Mouse (Mus musculus) stomach, postnatal 0 days (tissue): ENCODE data around the gene Gpx5. TPM values are rescaled to one million over a fixed set of nuclear protein-coding genes. Genes with fewer than 3 reads are reported as not detected.

ENCODE experiments used
- ATAC-seq: fragments of 200-750 bp; cut with Nextera tagmentation; 2 replicates; pipeline ENCODE4 v1.8.0; 2017; ENCODE audit not compliant: low FRiP score, low TSS enrichment
- DNase-seq: peaks from one replicate; pipeline ENCODE4 v3.0.0-alpha.2; 2016; ENCODE audit warnings: low spot score
- H3K27ac ChIP-seq: fragments of 300-500 bp; sonication (generic); replicated peaks from 2 replicates; pipeline ENCODE4 v1.5.1; 2014; ENCODE audit warnings: mild to moderate bottlenecking, control low read depth
- H3K27me3 ChIP-seq: fragments of 300-500 bp; sonication (generic); 2 replicates; pipeline ENCODE4 v1.6.1; 2014; ENCODE audit warnings: low read length; ENCODE audit not compliant: control insufficient read depth, insufficient read depth
- H3K36me3 ChIP-seq: fragments of 300-500 bp; sonication (generic); 2 replicates; pipeline ENCODE4 v1.6.1; 2014; ENCODE audit warnings: low read length, mixed read lengths; ENCODE audit not compliant: control insufficient read depth, insufficient read depth
- H3K4me1 ChIP-seq: fragments of 300-500 bp; sonication (generic); replicated peaks from 2 replicates; pipeline ENCODE4 v1.6.1; 2014; ENCODE audit warnings: antibody characterized with exemption; ENCODE audit not compliant: control insufficient read depth, insufficient read depth
- H3K4me2 ChIP-seq: fragments of 300-500 bp; sonication (generic); replicated peaks from 2 replicates; pipeline ENCODE4 v1.6.1; 2014; ENCODE audit warnings: low read depth, mild to moderate bottlenecking, control low read depth, moderate library complexity
- H3K4me3 ChIP-seq: fragments of 300-500 bp; sonication (generic); 2 replicates; pipeline ENCODE4 v1.5.1; 2014; ENCODE audit warnings: low read depth, low read length, control low read depth
- H3K9ac ChIP-seq: fragments of 300-500 bp; sonication (generic); 2 replicates; pipeline ENCODE4 v1.6.1; 2014; ENCODE audit warnings: mild to moderate bottlenecking, low read length, control low read depth, mixed read lengths
- H3K9me3 ChIP-seq: fragments of 300-500 bp; sonication (generic); 2 replicates; pipeline ENCODE4 v1.6.1; 2016; ENCODE audit warnings: low read length; ENCODE audit not compliant: control insufficient read depth
- CTCF ChIP-seq: IDR thresholded peaks from 2 replicates; pipeline ENCODE4 v1.5.1; 2016; ENCODE audit warnings: antibody characterized with exemption, low read depth, mild to moderate bottlenecking, moderate library complexity
- EP300 ChIP-seq: optimal IDR thresholded peaks from 2 replicates; pipeline ENCODE3; 2016; ENCODE audit warnings: antibody characterized with exemption
- WGBS: fragments of 180-500 bp; shearing (Covaris S2); extraction: QIAGEN DNeasy Blood & Tissue Kit; methylation state at CpG from one replicate; pipeline ENCODE4 v1.1.7; 2014; 5-methylcytosine and 5-hydroxymethylcytosine counted together
- polyA plus RNA-seq: library from polyadenylated mRNA; unstranded; fragments of >200 nt; fragmentation: Nextera tagmentation; extraction: Ambion mirVana; gene quantifications from 2 replicates; pipeline ENCODE4 v1.2.1, GENCODE M21; 2015

Gene Gpx5
- polyA plus RNA-seq, 1 experiment from 2014 or later: not detected

DNA sequence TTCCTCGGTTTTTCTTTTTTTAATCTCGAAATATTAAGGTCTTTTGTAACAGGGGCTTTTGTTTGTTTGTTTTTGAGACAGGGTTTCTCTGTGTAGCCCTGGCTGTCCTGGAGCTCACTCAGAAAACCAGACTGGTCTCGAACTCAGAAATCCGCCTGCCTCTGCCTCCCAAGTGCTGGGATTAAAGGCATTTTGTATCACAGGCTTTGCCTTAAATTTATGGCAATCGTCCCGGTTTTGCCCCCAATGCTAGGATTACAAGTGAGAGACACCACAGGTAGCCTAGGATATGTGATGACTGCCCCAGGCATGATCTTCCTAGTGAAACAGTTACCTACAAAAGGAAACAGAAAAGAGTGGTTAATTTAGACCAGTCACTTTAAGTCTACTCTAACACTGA lies 34.0 kb downstream of the Gpx5 start:
- 27% methylated on average over 6 of the region's 6 CpGs for WGBS
- Histone ChIP-seq H3K4me3 (no peak overlapping the region), H3K4me1 (0 out of 2 replicates have a peak, but pooled peaks cover 2% of the 10 kb centered on the region)

DNA sequence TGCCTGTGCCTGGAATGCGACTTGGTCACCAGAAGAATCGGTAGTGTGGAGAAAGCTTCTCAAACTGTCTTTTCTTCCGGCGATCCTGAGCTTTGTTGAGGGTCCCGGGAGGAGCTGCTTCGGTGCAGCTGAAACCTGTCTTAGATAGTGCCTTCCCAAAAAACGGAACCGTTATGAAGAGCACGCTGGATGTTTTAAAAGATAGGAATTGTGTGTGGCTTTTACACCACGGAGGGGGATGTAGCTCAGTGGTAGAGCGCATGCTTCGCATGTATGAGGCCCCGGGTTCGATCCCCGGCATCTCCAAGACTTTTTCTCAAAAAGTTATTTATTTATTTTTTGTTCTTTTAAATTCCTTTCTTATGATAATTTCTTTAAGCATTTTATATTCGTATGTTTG lies 38.5 kb downstream of the Gpx5 start:
- Histone ChIP-seq H3K27ac (no peak overlapping the region), H3K9me3 (no peaks in the 10 kb centered on the region), H3K9ac (no peak overlapping the region), H3K4me3 (peak overlapping the region; percentile 23), H3K36me3 (no peaks in the 10 kb centered on the region), H3K4me1 (0 out of 2 replicates have a peak, but pooled peaks cover under 1% of the 10 kb centered on the region), H3K27me3 (no peaks in the 10 kb centered on the region), H3K4me2 (peak overlapping the region; percentile 44)
- DNase-seq (no peak), ATAC-seq (no peak)
- 5% methylated on average over 16 of the region's 16 CpGs for WGBS
- TF ChIP-seq CTCF: no peak
- TF ChIP-seq EP300: no peak

More for the DNA sequence above, 34.0 kb downstream of the Gpx5 start:
- DNase-seq (no peak), ATAC-seq (no peak)
- Histone ChIP-seq H3K4me2 (no peak overlapping the region), H3K27me3 (no peaks in the 10 kb centered on the region), H3K9ac (no peak overlapping the region), H3K27ac (no peak overlapping the region), H3K9me3 (no peaks in the 10 kb centered on the region), H3K36me3 (no peaks in the 10 kb centered on the region)
- TF ChIP-seq CTCF (no peak), EP300 (no peak)

DNA sequence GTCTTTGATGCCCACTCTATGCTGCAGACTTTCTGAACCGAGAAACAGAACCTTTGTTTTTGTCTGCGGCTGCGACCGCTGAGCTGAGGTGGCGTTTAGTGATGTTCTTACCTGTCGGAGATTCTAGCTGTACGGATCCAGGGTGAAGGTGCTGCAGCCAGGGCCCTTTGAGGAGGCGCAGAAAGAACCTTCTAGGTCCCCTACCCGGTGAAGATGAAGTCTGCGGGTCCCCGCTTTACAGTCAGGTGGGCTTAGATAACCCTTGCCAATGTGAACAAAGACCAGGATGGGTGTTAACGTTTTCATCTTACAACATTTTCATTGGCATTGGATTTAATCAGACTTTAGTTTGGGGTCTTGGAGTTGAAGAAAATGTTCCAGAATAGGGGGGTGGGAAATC lies 39.0 kb downstream of the Gpx5 start:
- no peak for DNase-seq
- 4% methylated on average over 12 of the region's 12 CpGs for WGBS
- ATAC-seq: no peak
- TF ChIP-seq EP300: no peak
- H3K9ac ChIP-seq: no peak overlapping the region
- peak overlapping the region; percentile 44 for H3K4me2 ChIP-seq
- no peak overlapping the region for H3K27ac ChIP-seq
- H3K4me1 ChIP-seq: no peaks in the 10 kb centered on the region
- H3K27me3 ChIP-seq: no peaks in the 10 kb centered on the region
- no peaks in the 10 kb centered on the region for H3K36me3 ChIP-seq
- no peaks in the 10 kb centered on the region for H3K9me3 ChIP-seq
- H3K4me3 ChIP-seq: peak overlapping the region; percentile 23

GRCm38 (mm10) chr13:21253040-21253439 lies 39.5 kb downstream of the Gpx5 start:
- no peak for ATAC-seq
- WGBS: 37% methylated on average over 5 of the region's 5 CpGs
- Histone ChIP-seq H3K9me3 (no peaks in the 10 kb centered on the region), H3K4me1 (no peaks in the 10 kb centered on the region), H3K4me3 (no peak overlapping the region), H3K27ac (no peak overlapping the region), H3K4me2 (peak overlapping the region; percentile 44; the same call in 1 of the 2 replicates), H3K36me3 (no peaks in the 10 kb centered on the region), H3K27me3 (no peaks in the 10 kb centered on the region), H3K9ac (no peak overlapping the region)
- no peak for DNase-seq
- TF ChIP-seq CTCF (no peak), EP300 (no peak)

DNA sequence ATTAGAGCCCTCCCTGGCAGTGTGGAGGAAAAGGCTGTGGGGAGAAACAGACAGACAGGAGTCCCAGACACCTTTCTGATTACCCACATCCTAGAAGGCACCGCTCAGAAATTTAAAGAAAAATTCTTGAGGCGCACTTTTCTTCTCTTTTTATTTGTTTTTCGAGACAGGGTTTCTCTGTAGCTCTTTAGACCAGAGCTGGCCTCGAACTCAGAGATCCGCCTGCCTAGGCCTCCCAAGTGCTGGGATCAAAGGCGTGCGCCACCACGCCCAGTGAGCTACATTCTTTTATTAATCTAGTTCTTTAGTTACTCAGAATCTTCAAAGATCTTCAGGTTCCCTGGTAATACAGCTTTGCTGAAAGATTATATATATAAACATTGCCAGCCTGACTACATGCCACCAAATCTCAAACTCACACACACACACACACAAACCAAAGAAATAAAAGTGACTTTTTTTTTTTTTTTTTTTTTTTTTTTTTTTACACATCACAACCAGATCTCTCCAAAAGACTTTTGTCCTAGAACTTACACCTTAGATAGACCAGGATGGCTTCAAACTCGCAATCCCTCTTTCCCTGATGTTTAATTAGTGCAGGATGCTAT lies 42.4 kb downstream of the Gpx5 start:
- DNase-seq: no peak
- H3K27me3 ChIP-seq: no peaks in the 10 kb centered on the region
- 59% methylated on average over 9 of the region's 9 CpGs for WGBS

GRCm38 (mm10) chr13:21249022-21249421 lies 43.5 kb downstream of the Gpx5 start:
- Histone ChIP-seq H3K4me3 (no peak overlapping the region), H3K36me3 (no peaks in the 10 kb centered on the region), H3K4me1 (no peaks in the 10 kb centered on the region), H3K27me3 (no peaks in the 10 kb centered on the region), H3K27ac (no peak overlapping the region), H3K4me2 (no peak overlapping the region), H3K9me3 (no peaks in the 10 kb centered on the region), H3K9ac (no peak overlapping the region)
- WGBS: 31% methylated on average over 4 of the region's 4 CpGs
- ATAC-seq (no peak), DNase-seq (no peak)
- TF ChIP-seq CTCF (no peak), EP300 (no peak)

More for the DNA sequence above, 42.4 kb downstream of the Gpx5 start:
- Histone ChIP-seq H3K36me3 (no peaks in the 10 kb centered on the region), H3K9ac (no peak overlapping the region), H3K9me3 (no peaks in the 10 kb centered on the region), H3K4me1 (no peaks in the 10 kb centered on the region), H3K4me2 (no peak overlapping the region), H3K27ac (no peak overlapping the region), H3K4me3 (no peak overlapping the region)
- TF ChIP-seq EP300 (no peak), CTCF (no peak)
- no peak for ATAC-seq
